Mouse (Mus musculus) lung, postnatal 25 days (tissue): ENCODE results near the gene Pla2g4e.
A peak's percentile ranks its signal among the peaks of the same experiment; 100 is the strongest.
"Not testable (repeated sequence)": the region's sequence is repeated elsewhere in the genome, so short reads cannot be mapped to it uniquely, and the experiment has no call there.

Experiments used
- DNase-seq: peaks from one replicate; pipeline ENCODE4 v3.0.0; 2022; ENCODE audit warnings: low spot score

The Pla2g4e gene

DNA sequence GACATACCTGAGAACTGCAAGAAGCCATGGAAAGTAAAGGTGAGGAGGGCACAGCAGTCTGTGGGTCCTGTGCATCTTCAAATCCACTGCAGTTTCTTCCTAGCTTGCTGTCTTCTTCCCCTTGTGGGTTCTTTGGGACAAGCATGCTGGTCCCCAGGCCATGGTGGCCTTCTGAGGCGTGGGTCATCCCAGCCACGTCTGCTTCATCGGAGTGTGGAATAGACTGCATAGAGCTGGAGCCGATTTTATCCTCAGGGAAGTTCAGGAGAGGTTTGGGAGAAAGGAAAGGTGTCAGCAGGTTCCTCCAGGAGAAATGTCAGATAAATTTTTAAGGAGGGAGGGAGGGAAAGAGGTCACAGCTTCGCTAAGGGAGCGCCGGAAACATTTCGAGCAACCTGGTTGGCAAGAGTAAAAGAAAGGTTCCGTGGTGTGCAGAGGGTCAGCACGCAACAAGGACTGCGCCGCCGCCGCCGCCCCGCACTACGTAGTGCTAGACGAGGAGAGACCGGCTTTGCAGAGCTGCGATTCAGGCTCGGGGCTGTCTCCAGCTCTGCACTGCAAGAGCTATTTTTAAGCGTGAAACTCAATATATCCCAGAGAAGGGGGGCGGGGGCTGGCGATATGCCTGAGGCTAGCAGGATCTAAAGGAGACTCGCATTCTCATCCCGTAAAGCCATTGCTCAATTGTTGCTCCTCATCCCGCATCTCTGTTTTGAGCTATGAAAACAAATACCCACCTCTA lies at the start of gene Pla2g4e:
TSS of gene Pla2g4e (minus strand) at position 657 of the 742 bp plus-strand sequence.
- no peak for DNase-seq

- DNase-seq = no peak
Measured at GRCm38 (mm10) chr2:120291471-120292078, 46.4 kb upstream of the Pla2g4e start.

GRCm38 (mm10) chr2:120288995-120289394 lies 43.9 kb upstream of the Pla2g4e start, which contains the start of gene Pla2g4d:
Pla2g4d (minus strand) TSS chr2:120289197.
- DNase-seq = no peak

- no peak for DNase-seq
Measured at GRCm38 (mm10) chr2:120288401-120288800, 43.3 kb upstream of the Pla2g4e start.

DNA sequence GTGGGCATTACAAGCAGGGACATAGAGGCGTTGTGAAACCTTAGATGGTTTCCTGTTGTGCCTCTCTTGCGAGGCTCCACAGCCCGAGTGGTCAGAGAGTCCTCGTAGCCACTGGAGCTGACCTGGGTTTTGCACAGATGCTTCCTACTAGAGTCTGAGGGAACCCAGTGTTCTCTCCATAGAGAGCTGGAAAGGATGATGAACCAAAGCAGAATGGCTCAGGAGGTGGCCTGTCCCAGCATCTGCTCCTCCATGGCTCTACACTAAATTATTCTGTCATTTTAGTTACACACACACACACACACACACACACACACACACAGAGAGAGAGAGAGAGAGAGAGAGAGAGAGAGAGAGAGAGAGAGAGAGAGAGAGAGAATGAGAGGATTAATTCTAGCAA lies 40.5 kb upstream of the Pla2g4e start:
- DNase-seq = no peak

- no peak for DNase-seq
Measured at GRCm38 (mm10) chr2:120284705-120285104, 39.6 kb upstream of the Pla2g4e start.

DNA sequence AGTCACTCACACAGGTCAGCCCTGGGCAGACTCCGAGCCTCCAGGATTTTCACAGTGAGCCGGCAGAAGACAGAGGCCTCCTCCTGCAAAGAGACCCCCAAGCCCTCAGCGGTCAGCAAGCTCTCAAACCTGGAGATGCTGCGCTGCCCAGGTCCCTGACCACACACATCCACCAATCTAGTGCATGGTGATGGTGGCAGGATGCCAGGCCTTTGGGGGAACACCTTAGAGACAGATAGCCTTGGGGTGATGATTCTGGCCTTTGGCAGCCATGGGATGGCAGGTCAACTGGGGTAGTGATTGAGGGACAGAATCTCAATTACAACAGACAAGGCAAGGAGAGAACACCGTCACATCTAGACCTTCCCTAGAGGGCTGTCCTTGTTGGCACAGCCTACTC lies 39.0 kb upstream of the Pla2g4e start:
- DNase-seq = no peak

- no peak for DNase-seq
Measured at GRCm38 (mm10) chr2:120283550-120283949, 38.4 kb upstream of the Pla2g4e start.

- DNase-seq = no peak
Measured at GRCm38 (mm10) chr2:120281221-120281620, 36.1 kb upstream of the Pla2g4e start.

GRCm38 (mm10) chr2:120279961-120280360 lies 34.8 kb upstream of the Pla2g4e start:
- peak; percentile 44 for DNase-seq

DNA sequence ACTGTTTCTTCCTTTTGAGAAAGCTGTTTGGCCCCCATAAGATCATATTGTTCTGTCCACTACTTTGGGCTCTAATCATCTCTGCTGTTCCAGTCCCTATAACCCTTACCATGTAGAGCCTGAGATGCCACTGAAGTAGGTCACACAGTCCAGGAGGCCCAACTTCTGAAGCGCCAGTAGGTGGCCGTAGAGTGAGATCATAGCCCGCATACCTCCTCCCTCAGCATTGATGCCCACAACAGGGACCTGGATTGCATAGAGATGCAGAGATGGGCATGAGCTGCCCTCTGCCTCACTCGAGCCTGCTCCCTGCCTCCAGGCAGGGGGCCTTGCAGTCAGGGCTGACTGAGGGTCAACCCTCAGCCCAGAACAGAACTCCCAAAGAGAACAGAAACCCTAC lies 31.8 kb upstream of the Pla2g4e start:
- no peak for DNase-seq

DNA sequence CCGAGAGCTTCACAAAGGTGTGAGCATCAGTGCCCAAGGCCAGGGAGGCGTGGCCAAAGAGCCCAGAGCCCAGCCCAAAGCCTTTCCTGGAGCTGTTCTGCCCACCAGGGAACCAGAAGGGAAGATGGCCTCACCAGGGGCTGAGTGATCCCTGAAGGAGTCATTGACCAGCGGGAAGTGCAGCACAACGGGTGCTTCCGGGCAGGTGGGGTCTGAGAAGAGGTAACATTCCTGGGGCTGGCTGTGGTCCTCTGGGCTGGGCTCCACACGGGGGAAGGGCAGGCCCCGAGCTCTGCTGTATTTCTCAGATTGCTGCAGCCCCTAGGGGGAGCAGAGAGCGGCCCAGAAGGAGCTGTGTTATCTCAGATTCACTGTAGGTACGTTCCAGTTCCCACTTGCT lies 23.5 kb upstream of the Pla2g4e start:
- no peak for DNase-seq

DNA sequence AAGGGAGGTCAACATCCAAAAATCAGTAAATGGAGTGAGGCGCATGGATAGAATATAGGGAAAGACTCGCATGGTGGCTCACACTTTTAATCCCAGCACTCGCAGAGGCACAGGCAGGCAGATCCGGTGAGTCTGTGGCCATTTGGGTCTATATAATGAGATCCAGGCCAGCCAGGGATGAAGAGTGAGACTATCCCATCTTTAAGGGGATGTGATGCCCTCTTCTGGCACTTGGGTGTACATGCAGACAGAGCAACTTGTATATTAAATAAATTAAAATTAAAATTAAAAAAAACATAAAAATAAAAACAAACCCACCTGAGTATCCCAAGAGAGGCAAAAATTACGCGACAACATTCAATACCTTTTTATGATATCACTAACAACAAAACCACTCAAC lies 20.4 kb upstream of the Pla2g4e start:
- DNase-seq = no peak

DNA sequence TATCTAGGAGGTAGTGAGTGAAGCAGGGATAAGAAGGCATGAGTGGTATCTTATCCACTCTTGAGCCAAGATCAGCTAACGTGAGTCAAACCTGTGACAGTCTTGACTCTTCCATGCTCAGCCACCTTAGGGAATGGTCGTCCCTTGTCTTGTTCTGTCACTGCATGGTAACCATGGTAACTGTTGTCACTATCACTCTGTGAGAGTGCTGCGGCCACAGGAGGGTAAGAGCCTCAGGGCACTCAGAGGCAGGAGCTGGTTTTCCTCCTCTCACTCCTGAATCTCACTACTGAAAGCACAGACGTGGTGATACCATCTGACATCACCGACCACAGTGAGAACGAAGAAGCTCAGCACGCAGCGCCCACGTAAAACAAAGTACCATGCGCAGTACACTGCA lies 19.7 kb upstream of the Pla2g4e start:
- DNase-seq = no peak

DNA sequence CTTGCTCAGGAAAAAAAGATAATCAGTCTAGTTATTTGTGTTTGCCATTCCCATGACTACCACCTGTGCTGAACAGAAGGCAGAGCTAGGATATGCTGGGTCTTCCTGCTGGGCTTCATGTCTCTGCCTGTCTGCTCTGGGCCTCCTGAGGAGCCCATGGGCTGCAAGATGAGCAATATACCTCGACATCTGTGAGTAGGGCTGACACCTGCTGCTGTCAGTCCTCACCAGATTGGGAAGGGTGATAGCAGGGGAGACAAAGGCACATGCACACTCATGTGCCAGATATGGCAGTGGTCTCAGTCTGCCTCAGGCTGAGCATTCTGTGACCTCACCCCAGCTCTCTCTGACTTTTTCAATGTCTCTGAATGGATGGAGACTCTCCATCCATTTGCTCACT lies 17.7 kb upstream of the Pla2g4e start:
- DNase-seq = no peak

- DNase-seq = no peak
Measured at GRCm38 (mm10) chr2:120261346-120261745, 16.2 kb upstream of the Pla2g4e start.

DNA sequence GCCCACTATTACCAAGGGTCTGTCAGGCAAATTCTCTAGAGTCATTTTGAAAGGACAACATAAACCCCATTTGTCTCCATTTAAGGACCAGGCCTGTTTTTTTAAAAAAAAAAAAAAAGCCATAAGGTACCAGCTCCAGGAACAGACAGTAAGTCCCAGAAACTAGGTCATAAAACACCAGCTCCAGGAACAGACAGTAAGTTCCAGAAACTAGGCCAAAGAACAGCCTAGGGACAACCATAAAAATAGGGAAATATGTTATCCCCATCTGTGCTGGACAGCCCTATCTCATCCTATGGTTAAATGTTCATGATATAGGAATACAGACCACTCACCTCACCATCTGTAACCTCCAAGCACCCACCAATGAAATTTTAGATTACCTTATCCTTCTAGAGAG lies 11.1 kb upstream of the Pla2g4e start:
- no peak for DNase-seq

- peak; percentile 2 for DNase-seq
Measured at GRCm38 (mm10) chr2:120252644-120253043, 7.5 kb upstream of the Pla2g4e start.

DNA sequence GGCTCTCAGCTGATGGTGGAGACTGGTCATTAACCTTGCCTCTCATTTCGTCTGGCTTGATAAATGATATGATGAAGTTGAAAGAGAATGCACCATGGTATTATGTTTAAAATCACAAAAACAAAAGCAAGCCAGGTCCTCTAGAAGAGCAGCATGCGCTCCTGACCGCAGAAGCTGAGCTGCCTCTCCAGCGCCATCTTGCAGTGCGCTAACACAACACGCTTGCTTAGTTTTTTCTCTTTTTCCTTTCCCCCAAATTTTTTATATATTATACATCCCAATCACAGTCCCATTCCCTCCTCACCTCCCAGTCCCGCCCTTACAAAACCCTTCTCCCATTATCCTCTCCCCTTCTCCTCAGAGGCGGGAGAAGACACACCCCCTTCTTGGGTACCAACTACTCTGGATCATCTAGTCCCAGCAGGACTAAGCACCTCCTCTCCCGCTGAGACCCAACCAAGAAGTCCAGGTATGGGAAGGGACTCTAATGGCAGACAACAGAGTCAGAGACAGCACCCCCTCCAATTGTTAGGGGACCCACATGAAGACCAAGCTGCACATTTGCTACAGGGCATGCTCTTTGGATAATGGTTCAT lies 384 bp upstream of the Pla2g4e start:
- no peak for DNase-seq

DNA sequence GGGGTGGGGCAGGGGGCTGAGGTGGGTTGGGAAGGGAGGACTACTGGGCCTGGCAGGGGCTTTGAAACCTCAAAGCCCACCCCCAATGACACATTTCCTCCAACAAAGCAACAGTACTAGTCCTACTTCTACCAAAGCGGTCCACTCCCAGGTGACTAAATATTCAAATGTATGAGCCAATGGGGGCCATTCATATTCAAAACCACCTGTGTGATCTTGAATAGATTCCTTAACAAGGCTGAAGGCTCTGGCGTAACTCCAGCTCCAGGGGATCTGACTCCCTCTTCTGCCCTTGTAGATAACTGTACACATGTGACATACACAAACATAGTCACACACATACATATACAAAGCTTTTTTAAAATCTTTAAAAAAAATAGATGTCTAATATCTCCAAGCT lies 1.1 kb downstream of the Pla2g4e start:
- no peak for DNase-seq

DNA sequence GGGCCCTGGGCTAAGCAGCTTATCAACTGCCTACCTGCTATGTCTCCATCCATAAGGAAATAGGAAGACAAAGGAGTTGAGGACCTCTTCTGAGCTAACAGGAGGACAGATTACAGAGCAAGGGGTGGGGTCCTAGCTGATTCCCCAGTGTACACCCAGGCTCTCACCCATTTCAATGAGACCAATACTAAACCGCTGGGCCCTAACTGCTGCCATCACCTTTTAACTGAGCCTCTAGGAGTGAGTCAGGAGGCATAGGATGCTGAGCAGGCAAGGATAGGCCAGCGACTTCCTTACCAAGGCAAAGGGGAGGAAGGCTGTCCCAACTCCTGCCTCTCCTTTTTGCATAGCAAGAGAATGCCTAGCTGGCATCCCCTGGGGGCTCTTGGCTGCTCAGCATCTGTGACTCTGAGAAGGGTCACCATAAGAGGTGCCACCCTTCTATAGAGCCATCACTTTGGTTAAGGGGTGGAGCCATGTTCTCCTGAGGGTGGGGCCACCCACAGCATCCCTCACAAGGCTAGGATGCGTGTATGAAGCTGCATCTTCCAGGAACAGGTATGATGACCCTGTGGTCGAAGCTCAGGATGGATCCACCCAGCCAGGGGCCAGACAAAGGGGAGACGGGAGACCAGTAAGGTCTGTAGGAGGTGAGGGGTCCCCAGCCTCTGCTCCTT lies 2.2 kb downstream of the Pla2g4e start:
- DNase-seq = no peak

DNA sequence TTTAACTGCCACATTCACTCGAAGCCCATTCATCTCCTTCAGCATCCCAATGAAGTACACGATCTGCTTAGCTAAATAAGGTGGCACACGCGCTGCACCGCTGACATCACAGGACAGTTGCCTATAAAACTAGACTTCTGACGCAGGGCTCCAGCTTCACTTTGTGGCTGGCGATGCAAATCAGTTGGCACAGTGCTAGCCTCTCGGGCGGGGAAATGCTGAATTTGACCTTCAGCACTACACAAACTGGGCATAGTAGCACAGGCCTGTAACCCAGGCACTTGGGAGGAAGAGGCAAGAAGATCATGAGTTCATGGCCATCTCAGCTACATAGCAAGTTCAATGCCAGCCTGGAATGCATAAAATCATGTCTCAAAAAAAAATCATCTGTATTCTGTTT lies 6.4 kb downstream of the Pla2g4e start:
- not testable (repeated sequence) for DNase-seq

GRCm38 (mm10) chr2:120237784-120238183 lies 7.4 kb downstream of the Pla2g4e start:
- DNase-seq = no peak
